Mouse (Mus musculus) lung, adult 2 months (tissue): ENCODE measurements around the gene Cpeb4.

Source experiments
- CTCF ChIP-seq: fragments of 200-500 bp; IDR thresholded peaks from 2 replicates; pipeline ENCODE4 v1.5.1; 2011; ENCODE audit warnings: mild to moderate bottlenecking, low read length, control low read depth; ENCODE audit not compliant: insufficient read depth
- POLR2A ChIP-seq: fragments of 200-500 bp; IDR thresholded peaks from 2 replicates; pipeline ENCODE4 v1.6.1; 2011; ENCODE audit warnings: low read depth, mild to moderate bottlenecking, control low read depth, low read length, borderline replicate concordance; ENCODE audit errors: extremely low read depth

DNA sequence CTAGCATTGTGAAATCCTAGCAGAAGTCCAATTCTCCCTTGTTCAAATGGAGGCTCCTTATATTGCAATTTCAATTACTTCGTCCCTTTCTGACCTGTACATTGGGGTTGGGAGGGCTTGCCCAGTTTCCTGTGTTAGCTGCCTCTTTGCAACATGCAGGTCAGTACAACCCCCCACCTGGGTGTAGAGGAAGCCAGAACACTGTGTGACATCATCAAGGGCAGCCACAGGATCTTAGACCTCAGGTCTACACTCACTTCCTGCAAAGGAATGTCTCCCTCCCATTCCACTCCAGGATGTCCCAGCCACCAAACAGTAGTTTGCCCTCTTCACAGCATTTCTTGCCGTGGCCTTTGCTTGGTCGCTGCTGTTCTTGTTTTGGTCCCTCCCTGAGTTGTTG lies 73.5 kb downstream of the Cpeb4 start:
- TF ChIP-seq CTCF (no peak), POLR2A (no peak)
